Mouse (Mus musculus): Measurements from ENCODE around the gene Chga.
A peak's percentile ranks its signal among the peaks of the same experiment; 100 is the strongest.

The Chga gene

GRCm38 (mm10) chr12:102557372-102557771 lies 2.6 kb downstream of the Chga start:
- DNase-seq (ENCODE audit: low spot score), result no peak

GRCm38 (mm10) chr12:102565086-102565485 lies 10.3 kb downstream of the Chga start:
- peak; percentile 50 for DNase-seq (ENCODE audit: low spot score)

GRCm38 (mm10) chr12:102566951-102567350 lies 12.2 kb downstream of the Chga start:
- no peak for DNase-seq (ENCODE audit: low spot score)

GRCm38 (mm10) chr12:102568219-102568618 lies 13.4 kb downstream of the Chga start:
- no peak for DNase-seq (ENCODE audit: low spot score)

- DNase-seq (ENCODE audit: low spot score), result no peak
Observed at GRCm38 (mm10) chr12:102570111-102570510, 15.3 kb downstream of the Chga start.

- no peak for DNase-seq (ENCODE audit: low spot score)
Observed at GRCm38 (mm10) chr12:102570734-102571133, 16.0 kb downstream of the Chga start.

GRCm38 (mm10) chr12:102571666-102572065 lies 16.9 kb downstream of the Chga start:
- DNase-seq (ENCODE audit: low spot score), result no peak

- no peak for DNase-seq (ENCODE audit: low spot score)
Observed at GRCm38 (mm10) chr12:102573036-102573435, 18.3 kb downstream of the Chga start.

GRCm38 (mm10) chr12:102575541-102576329 lies 21.0 kb downstream of the Chga start:
- DNase-seq (ENCODE audit: low spot score), result no peak

- no peak for DNase-seq (ENCODE audit: low spot score)
Observed at GRCm38 (mm10) chr12:102576659-102577398, 22.1 kb downstream of the Chga start.

GRCm38 (mm10) chr12:102579041-102579440 lies 24.3 kb downstream of the Chga start:
- DNase-seq (ENCODE audit: low spot score), result peak; percentile 36

GRCm38 (mm10) chr12:102581579-102582196 lies 26.9 kb downstream of the Chga start:
- no peak for DNase-seq (ENCODE audit: low spot score)

- no peak for DNase-seq (ENCODE audit: low spot score)
Observed at GRCm38 (mm10) chr12:102582441-102582840, 27.7 kb downstream of the Chga start.

- no peak for DNase-seq (ENCODE audit: low spot score)
Observed at GRCm38 (mm10) chr12:102585390-102585789, 30.6 kb downstream of the Chga start.

GRCm38 (mm10) chr12:102586286-102586881 lies 31.6 kb downstream of the Chga start:
- no peak for DNase-seq (ENCODE audit: low spot score)

- no peak for DNase-seq (ENCODE audit: low spot score)
Observed at GRCm38 (mm10) chr12:102587106-102587505, 32.3 kb downstream of the Chga start.

GRCm38 (mm10) chr12:102590711-102591360 lies 36.1 kb downstream of the Chga start:
- no peak for DNase-seq (ENCODE audit: low spot score)

GRCm38 (mm10) chr12:102593699-102594098 lies 38.9 kb downstream of the Chga start:
- DNase-seq (ENCODE audit: low spot score), result no peak

GRCm38 (mm10) chr12:102594627-102595026 lies 39.9 kb downstream of the Chga start:
- DNase-seq (ENCODE audit: low spot score), result no peak

- DNase-seq (ENCODE audit: low spot score), result peak; percentile 21
Observed at GRCm38 (mm10) chr12:102596410-102596809, 41.6 kb downstream of the Chga start.

- no peak for DNase-seq (ENCODE audit: low spot score)
Observed at GRCm38 (mm10) chr12:102597466-102597865, 42.7 kb downstream of the Chga start.

- DNase-seq (ENCODE audit: low spot score), result no peak
Observed at GRCm38 (mm10) chr12:102598535-102598934, 43.8 kb downstream of the Chga start.
